Mouse (Mus musculus) myocyte (in vitro differentiated cells): ENCODE measurements around the gene Pecam1. TPM values are rescaled to one million over a fixed set of nuclear protein-coding genes. Genes with fewer than 3 reads are reported as not detected.
"Not testable (repeated sequence)": the region's sequence is repeated elsewhere in the genome, so short reads cannot be mapped to it uniquely, and the experiment has no call there.

Source experiments
- H3K27me3 ChIP-seq: one replicate; pipeline ENCODE4 v1.6.1; 2011; ENCODE audit not compliant: control insufficient read depth, insufficient read depth, insufficient read length
- H3K36me3 ChIP-seq: one replicate; pipeline ENCODE4 v1.6.1; 2011; ENCODE audit not compliant: control insufficient read depth, insufficient read depth
- H3K4me2 ChIP-seq: one replicate; pipeline ENCODE4 v1.6.1; 2011; ENCODE audit warnings: low read depth, control low read depth
- H3K4me3 ChIP-seq: one replicate; pipeline ENCODE4 v1.5.1; 2011; ENCODE audit warnings: mild to moderate bottlenecking, control low read depth, moderate library complexity
- H3K79me2 ChIP-seq: one replicate; pipeline ENCODE4 v1.6.1; 2011; ENCODE audit not compliant: control insufficient read depth, insufficient read depth
- H3ac ChIP-seq: one replicate; pipeline ENCODE4 v1.6.1; 2011; ENCODE audit not compliant: control insufficient read depth, insufficient read length
- CEBPB ChIP-seq: IDR thresholded peaks from 2 replicates; pipeline ENCODE4 v1.6.1; 2011; ENCODE audit warnings: mild to moderate bottlenecking, moderate library complexity; ENCODE audit not compliant: poor library complexity, insufficient read depth, severe bottlenecking
- E2F4 ChIP-seq: IDR thresholded peaks from one replicate; pipeline ENCODE4 v1.6.1; 2011; ENCODE audit warnings: mild to moderate bottlenecking, control low read depth, moderate library complexity; ENCODE audit not compliant: insufficient read depth
- MAX ChIP-seq: IDR thresholded peaks from one replicate; pipeline ENCODE4 v1.6.1; 2011; ENCODE audit warnings: low read depth, mild to moderate bottlenecking, control low read depth
- MYOD1 ChIP-seq, 3 experiments: IDR thresholded peaks; one replicate each; pipeline ENCODE4 v1.6.1; 2011; ENCODE audit warnings: control low read depth in 2 of 3, low read depth in 2 of 3, mild to moderate bottlenecking in 2 of 3, moderate library complexity in 1 of 3; ENCODE audit not compliant: insufficient read length in 2 of 3, control insufficient read depth in 1 of 3
- MYOG ChIP-seq, 3 experiments: IDR thresholded peaks; one replicate each; pipeline ENCODE4 v1.6.1; 2011; ENCODE audit warnings: control low read depth in 2 of 3, low read depth in 2 of 3, mild to moderate bottlenecking in 2 of 3; ENCODE audit not compliant: insufficient read length in 2 of 3, control insufficient read depth in 1 of 3, insufficient read depth in 1 of 3
- POLR2A ChIP-seq: IDR thresholded peaks from one replicate; pipeline ENCODE4 v1.6.1; 2011; ENCODE audit warnings: low read depth, mild to moderate bottlenecking, control low read depth, moderate library complexity; ENCODE audit not compliant: insufficient read length
- POLR2AphosphoS2 ChIP-seq: IDR thresholded peaks from one replicate; pipeline ENCODE4 v1.6.1; 2011; ENCODE audit warnings: low read depth, control low read depth; ENCODE audit not compliant: insufficient read length
- REST ChIP-seq: IDR thresholded peaks from one replicate; pipeline ENCODE4 v1.6.1; 2011; ENCODE audit warnings: mild to moderate bottlenecking, control low read depth, moderate library complexity; ENCODE audit not compliant: insufficient read depth, insufficient read length
- SRF ChIP-seq: IDR thresholded peaks from one replicate; pipeline ENCODE4 v1.6.1; 2011; ENCODE audit warnings: low read depth; ENCODE audit not compliant: control insufficient read depth, insufficient read length
- TCF12 ChIP-seq: IDR thresholded peaks from one replicate; pipeline ENCODE4 v1.6.1; 2011; ENCODE audit warnings: mild to moderate bottlenecking, control low read depth; ENCODE audit not compliant: poor library complexity, insufficient read depth, severe bottlenecking
- TCF3 ChIP-seq: IDR thresholded peaks from one replicate; pipeline ENCODE4 v1.6.1; 2011; ENCODE audit warnings: low read depth, control low read depth; ENCODE audit not compliant: insufficient read length
- USF1 ChIP-seq: IDR thresholded peaks from one replicate; pipeline ENCODE4 v1.6.1; 2011; ENCODE audit warnings: low read depth, mild to moderate bottlenecking, control low read depth, moderate library complexity
- polyA plus RNA-seq: library from polyadenylated mRNA; unstranded; fragments of >200 nt; fragmentation: generic; extraction: Trizol; gene quantifications from one replicate; pipeline ENCODE4 v1.2.1, GENCODE M21; 2012; ENCODE audit warnings: missing spikeins

The Pecam1 gene
- polyA plus RNA-seq, 1 experiment = 0.01 TPM

DNA sequence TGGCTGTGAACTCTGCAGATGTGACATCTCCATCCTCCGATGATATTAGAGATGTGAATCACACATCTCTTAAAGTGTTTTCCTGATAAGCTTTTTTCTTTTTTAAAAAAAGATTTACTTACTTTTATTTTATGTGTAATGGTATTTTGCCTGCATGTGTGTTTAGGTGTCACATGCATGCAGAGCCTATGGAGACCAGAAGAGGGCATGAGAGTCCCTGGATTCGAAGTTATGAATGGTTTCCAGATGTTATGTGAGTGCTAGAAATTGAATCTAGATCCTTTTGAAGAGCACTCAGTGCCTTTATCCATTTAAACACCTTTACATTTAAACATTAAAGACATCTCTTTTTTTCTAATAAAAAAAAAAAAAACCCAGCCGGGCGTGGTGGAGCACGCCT is 5.5 kb downstream of the Pecam1 start:
- H3K27me3 ChIP-seq = no peaks in the 10 kb centered on the region
- no peak overlapping the region for H3ac ChIP-seq
- no peak overlapping the region for H3K4me2 ChIP-seq
- no peaks in the 10 kb centered on the region for H3K79me2 ChIP-seq
- TF ChIP-seq MAX (no peak), MYOD1 (IDR thresholded peaks at IDR 0.05; ENCODE audit: control insufficient read depth in 1 of 3, insufficient read length in 2 of 3, low read depth in 2 of 3) (no peak), TCF12 (no peak), USF1 (no peak), MYOG (IDR thresholded peaks at IDR 0.05; ENCODE audit: control insufficient read depth in 1 of 3, insufficient read depth in 1 of 3, insufficient read length in 2 of 3, low read depth in 2 of 3) (no peak), SRF (no peak), TCF3 (no peak), E2F4 (no peak), REST (no peak), CEBPB (no peak), POLR2A (no peak), POLR2AphosphoS2 (no peak)
- H3K4me3 ChIP-seq = no peak overlapping the region
- H3K36me3 ChIP-seq = no peaks in the 10 kb centered on the region

DNA sequence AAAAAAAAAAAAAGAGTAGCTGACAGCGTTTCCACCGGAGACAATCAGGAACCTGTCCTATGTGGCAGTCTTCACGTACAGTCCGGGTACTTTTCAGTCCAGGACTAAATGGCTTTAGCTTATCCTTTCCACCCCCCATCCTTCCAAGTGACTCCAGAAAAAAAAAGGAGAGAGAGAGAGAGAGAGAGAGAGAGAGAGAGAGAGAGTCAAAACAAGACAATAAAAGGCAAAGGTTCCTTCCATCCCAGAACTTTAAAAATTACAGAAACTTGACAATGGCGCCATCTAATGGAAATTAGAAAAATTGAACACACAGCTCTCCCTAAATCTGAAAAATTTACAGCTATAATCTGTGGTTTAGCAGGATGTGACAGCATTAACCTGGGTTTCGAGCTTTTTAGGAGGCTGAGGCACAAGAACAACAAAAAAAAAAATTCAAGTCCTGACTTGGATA is 8.0 kb downstream of the Pecam1 start:
- H3K4me3 ChIP-seq = no peak overlapping the region
- H3K79me2 ChIP-seq = no peaks in the 10 kb centered on the region
- no peaks in the 10 kb centered on the region for H3K36me3 ChIP-seq
- no peaks in the 10 kb centered on the region for H3K27me3 ChIP-seq
- H3K4me2 ChIP-seq = no peak overlapping the region
- TF ChIP-seq REST (no peak), CEBPB (no peak), E2F4 (no peak), POLR2A (no peak), TCF3 (no peak), MAX (no peak), TCF12 (no peak), MYOG (IDR thresholded peaks at IDR 0.05; ENCODE audit: control insufficient read depth in 1 of 3, insufficient read depth in 1 of 3, insufficient read length in 2 of 3, low read depth in 2 of 3) (no peak), MYOD1 (IDR thresholded peaks at IDR 0.05; ENCODE audit: control insufficient read depth in 1 of 3, insufficient read length in 2 of 3, low read depth in 2 of 3) (no peak), SRF (no peak), POLR2AphosphoS2 (no peak), USF1 (no peak)
- no peak overlapping the region for H3ac ChIP-seq

DNA sequence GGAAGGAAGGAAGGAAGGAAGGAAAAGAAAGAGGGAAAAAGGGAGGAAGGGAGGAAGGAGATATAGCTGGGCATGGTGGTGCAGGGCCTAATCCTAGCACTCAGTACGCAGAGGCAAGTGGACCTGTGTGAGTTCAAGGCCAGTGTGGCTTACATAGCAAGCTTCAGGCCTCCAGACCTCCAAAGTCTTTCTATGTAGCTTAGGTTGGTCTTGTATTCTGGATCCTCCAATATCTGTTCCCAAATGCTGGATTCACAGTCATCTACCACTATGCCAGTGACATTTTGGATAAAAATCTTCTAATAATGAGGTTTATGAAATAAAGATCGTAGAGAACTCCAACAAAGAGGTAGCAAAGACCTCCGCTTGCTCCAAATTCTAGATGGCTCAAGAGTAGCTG is 8.6 kb downstream of the Pecam1 start:
- no peak overlapping the region for H3ac ChIP-seq
- no peaks in the 10 kb centered on the region for H3K27me3 ChIP-seq
- H3K4me2 ChIP-seq = no peak overlapping the region
- H3K79me2 ChIP-seq = no peaks in the 10 kb centered on the region
- no peak overlapping the region for H3K4me3 ChIP-seq
- TF ChIP-seq POLR2AphosphoS2 (no peak), TCF12 (no peak), E2F4 (no peak), MYOD1 (IDR thresholded peaks at IDR 0.05; ENCODE audit: control insufficient read depth in 1 of 3, insufficient read length in 2 of 3, low read depth in 2 of 3) (no peak), USF1 (no peak), REST (no peak)
- H3K36me3 ChIP-seq = no peaks in the 10 kb centered on the region

DNA sequence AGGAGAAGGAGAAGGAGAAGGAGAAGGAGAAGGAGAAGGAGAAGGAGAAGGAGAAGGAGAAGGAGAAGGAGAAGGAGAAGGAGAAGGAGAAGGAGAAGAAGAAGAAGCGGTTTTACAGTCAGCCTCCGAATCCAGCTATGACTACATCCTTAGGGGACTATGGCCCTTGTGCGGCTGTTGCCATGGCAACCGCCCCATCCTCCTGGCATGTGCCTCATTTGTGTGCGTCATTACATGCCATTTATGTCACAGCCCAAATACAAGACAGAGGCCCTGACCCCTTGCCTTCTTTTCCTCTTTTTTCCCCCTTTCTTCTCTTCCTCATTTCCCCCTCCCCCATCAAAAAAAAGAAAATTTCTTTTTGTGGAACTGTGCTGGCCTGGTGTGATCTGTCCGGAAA is 9.2 kb downstream of the Pecam1 start:
- Histone ChIP-seq H3K36me3 (no peaks in the 10 kb centered on the region), H3K79me2 (no peaks in the 10 kb centered on the region), H3K4me3 (no peak overlapping the region), H3K4me2 (no peak overlapping the region), H3K27me3 (no peaks in the 10 kb centered on the region), H3ac (no peak overlapping the region)
- TF ChIP-seq POLR2A (no peak), TCF12 (no peak), CEBPB (no peak), POLR2AphosphoS2 (no peak), MAX (no peak), REST (no peak), USF1 (no peak), SRF (no peak), MYOG (IDR thresholded peaks at IDR 0.05; ENCODE audit: control insufficient read depth in 1 of 3, insufficient read depth in 1 of 3, insufficient read length in 2 of 3, low read depth in 2 of 3) (no peak), TCF3 (no peak), MYOD1 (IDR thresholded peaks at IDR 0.05; ENCODE audit: control insufficient read depth in 1 of 3, insufficient read length in 2 of 3, low read depth in 2 of 3) (no peak), E2F4 (no peak)

DNA sequence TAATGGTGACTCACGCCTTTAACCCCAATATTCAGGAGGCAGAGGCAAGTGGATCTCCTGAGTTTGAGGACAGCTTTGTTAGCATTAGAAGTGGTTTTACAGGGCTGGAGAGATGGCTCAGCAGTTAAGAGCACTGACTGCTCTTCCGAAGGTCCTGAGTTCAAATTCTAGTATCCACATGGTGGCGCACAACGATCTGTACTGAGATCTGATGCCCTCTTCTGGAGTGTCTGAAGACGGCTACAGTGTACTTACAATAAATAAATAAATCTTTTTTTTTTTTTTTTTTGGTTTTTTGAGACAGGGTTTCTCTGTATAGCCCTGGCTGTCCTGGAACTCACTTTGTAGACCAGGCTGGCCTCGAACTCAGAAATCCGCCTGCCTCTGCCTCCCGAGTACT is 9.7 kb downstream of the Pecam1 start:
- H3K36me3 ChIP-seq, H3K27me3 ChIP-seq: not testable (repeated sequence)

More for the DNA sequence above, 9.7 kb downstream of the Pecam1 start:
- H3ac ChIP-seq, H3K79me2 ChIP-seq, H3K4me3 ChIP-seq, H3K4me2 ChIP-seq: not testable (repeated sequence)
